Comparison of ENCODE assay signal across 10 mouse cellular contexts in genomic region chr12:47243623-47244514, GRCm38 (mm10).
"Had no signal": no experiment of that assay in that cellular context is flagged by ENCODE, and none has a peak within 500 bp of the region (broad histone marks: within the 10 kb centered on the region; RNA-seq: fewer than 3 reads in every experiment).

No protein-coding gene starts in this region.

- DNase-seq: kidney, adult 8-10 months; kidney, postnatal 25 days; layer of hippocampus, adult 9-11 months; layer of hippocampus, postnatal 36 days; liver; liver, embryonic 13.5 days; liver, postnatal 0 days; lung, postnatal 14 days; right cerebral cortex, postnatal 14 days; thymus, postnatal 14 days had no signal
